Mouse (Mus musculus): ENCODE results near the gene Slc25a33. TPM values are rescaled to one million over a fixed set of nuclear protein-coding genes. Genes with fewer than 3 reads are reported as not detected.

The Slc25a33 gene
- polyA plus RNA-seq, 1 experiment from 2014 or later, result 10.3 TPM

DNA sequence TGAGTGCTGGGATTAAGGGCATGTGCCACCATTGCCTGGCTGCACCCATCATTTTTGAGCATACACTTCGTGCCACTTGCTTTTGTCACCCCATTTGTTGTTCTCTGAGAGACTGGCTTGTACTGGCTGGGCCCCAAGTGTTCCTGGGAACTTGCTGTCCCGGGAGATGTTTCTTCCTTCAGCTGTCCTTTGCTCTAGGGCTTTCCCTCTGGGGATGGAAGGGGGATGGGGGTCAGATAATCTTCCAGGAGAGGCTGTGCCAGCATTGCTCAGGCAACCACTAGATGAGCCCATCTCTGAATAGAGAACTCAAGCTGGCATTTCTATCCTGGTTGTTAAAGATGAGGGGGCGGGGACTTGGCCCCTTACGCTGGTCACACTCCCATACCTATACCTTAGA lies 17.4 kb upstream of the Slc25a33 start:
- H3K27me3 ChIP-seq (replicated peaks), result no peaks in the 10 kb centered on the region
- peaks cover 14% of the 10 kb centered on the region; the same call in 1 of the 2 replicates for H3K4me1 ChIP-seq (replicated peaks)
- H3K4me2 ChIP-seq (replicated peaks), result no peak overlapping the region
- H3K9me3 ChIP-seq, result no peaks in the 10 kb centered on the region
- H3K27ac ChIP-seq, result no peak overlapping the region
- no peak overlapping the region for H3K4me3 ChIP-seq (replicated peaks)
- H3K36me3 ChIP-seq, result no peaks in the 10 kb centered on the region
- 74% methylated on average over 4 of the region's 4 CpGs for WGBS
- no peak for ATAC-seq
- no peak overlapping the region for H3K9ac ChIP-seq

DNA sequence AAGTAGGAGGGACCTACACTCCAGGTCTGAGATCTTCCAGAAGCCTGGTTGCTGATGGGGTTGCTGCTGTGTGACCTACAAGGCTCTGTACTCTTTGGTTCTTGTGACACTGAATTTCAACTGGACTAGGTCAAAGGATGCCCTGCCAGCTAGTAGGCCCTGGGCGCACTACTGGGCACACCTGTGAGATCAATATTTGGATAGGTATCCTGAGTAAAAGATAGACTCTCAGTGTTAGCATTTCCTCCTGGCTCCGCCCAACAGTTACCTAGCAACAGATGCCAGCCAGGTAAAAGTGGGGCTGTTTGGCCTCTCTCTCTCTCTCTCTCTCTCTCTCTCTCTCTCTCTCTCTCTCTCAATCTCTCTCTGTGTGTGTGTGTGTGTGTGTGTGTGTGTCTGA lies 16.9 kb upstream of the Slc25a33 start:
- Histone ChIP-seq H3K36me3 (no peaks in the 10 kb centered on the region), H3K9ac (no peak overlapping the region), H3K27ac (no peak overlapping the region), H3K9me3 (no peaks in the 10 kb centered on the region), H3K4me3 (replicated peaks) (no peak overlapping the region), H3K27me3 (replicated peaks) (no peaks in the 10 kb centered on the region), H3K4me1 (replicated peaks) (peaks cover 14% of the 10 kb centered on the region; the same call in 1 of the 2 replicates), H3K4me2 (replicated peaks) (no peak overlapping the region)
- ATAC-seq, result no peak
- 62% methylated on average over 2 of the region's 2 CpGs for WGBS

DNA sequence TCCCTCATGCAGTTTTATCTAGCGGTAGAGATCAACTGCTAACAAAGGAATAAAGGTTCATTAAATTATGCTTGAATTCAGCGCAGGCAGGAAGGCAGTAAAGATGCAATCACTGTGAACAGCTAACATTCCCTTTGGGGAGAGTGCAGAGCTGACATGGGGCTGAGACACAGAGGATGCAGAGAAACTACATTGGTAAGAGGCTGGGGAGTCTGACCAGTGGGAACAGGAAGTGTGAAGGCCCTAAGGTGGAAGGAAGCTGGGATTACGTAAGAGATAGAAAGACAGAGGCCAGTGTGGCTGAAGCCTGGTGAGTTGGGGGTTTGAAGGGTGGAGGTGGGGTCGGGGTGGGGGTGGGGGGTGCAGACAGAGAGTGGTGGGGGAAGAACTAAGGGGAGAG lies 16.5 kb upstream of the Slc25a33 start:
- Histone ChIP-seq H3K4me1 (replicated peaks) (peaks cover 14% of the 10 kb centered on the region; the same call in 1 of the 2 replicates), H3K4me2 (replicated peaks) (no peak overlapping the region), H3K27me3 (replicated peaks) (no peaks in the 10 kb centered on the region), H3K9ac (no peak overlapping the region), H3K36me3 (no peaks in the 10 kb centered on the region), H3K9me3 (no peaks in the 10 kb centered on the region), H3K4me3 (replicated peaks) (no peak overlapping the region), H3K27ac (no peak overlapping the region)
- no peak for ATAC-seq
- 50% methylated on average over 4 of the region's 4 CpGs for WGBS

DNA sequence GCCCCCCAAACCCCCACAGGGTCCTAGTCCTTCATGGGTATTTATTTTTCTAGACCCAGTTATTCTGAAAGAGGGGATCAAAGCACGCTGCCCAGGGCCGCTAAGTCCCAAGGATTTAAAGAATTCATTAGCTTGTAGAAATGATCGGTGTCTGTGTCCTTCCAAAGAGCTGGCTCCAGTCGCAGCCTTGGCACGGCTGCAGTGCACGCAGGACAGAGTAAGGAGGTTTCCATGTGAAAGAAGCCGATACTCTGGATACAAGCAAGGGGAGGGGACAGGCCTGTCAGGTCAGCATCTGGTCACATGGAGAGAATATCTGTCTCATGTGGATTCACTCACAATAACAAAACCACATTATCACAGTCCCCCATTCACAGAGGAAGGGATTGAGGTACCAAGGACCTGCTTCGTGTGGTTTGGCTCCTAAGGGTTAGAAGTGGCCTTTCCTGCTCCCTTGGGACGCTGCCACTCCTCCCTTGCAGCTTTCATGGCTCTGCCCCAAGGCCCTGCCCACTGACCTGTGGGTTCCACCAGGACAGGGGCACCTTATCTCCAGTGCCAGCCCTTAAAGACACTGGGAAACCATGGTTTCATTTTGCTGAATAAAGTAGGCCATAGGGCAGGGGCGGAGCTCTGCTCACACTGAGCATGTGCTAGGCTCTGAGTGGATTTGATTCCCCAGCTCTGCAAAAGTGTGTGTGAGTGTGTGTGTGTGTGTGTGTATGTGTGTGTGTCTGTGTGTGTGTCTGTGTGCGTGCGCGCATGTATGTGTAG lies 15.5 kb upstream of the Slc25a33 start:
- Histone ChIP-seq H3K27ac (no peak overlapping the region), H3K4me1 (replicated peaks) (peaks cover 14% of the 10 kb centered on the region; the same call in 1 of the 2 replicates), H3K9me3 (no peaks in the 10 kb centered on the region), H3K36me3 (no peaks in the 10 kb centered on the region), H3K4me3 (replicated peaks) (no peak overlapping the region), H3K9ac (no peak overlapping the region), H3K27me3 (replicated peaks) (no peaks in the 10 kb centered on the region), H3K4me2 (replicated peaks) (0 out of 2 replicates have a peak overlapping the region, but pooled peaks have one; percentile 3)
- peak; percentile 76 for ATAC-seq
- WGBS, result 81% methylated on average over 13 of the region's 13 CpGs

DNA sequence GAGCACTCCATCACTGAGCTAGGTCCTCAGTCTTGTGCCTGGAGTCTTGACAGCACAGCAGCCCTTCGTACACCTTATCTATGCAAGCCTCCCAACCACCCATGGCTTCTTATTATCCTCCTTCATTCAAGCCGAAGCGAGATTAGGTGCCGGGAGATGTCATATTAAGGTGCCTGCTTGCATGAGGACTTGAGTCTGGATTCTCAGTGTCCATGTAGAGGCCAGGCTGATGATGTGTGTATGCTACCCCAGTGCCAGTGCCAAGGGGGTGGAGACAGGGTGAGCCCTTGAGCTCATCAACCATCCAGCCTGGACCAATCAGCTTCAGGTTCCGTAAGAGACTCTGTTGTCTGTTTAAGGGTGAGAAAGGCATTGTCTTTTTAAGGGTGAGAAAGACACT lies 10.8 kb upstream of the Slc25a33 start:
- Histone ChIP-seq H3K27ac (no peak overlapping the region), H3K36me3 (no peaks in the 10 kb centered on the region), H3K4me1 (replicated peaks) (0 out of 2 replicates have a peak, but pooled peaks cover 9% of the 10 kb centered on the region), H3K27me3 (replicated peaks) (no peaks in the 10 kb centered on the region), H3K9me3 (no peaks in the 10 kb centered on the region), H3K4me3 (replicated peaks) (no peak overlapping the region), H3K9ac (no peak overlapping the region), H3K4me2 (replicated peaks) (no peak overlapping the region)
- WGBS, result 86% methylated on average over 5 of the region's 5 CpGs
- ATAC-seq, result no peak

DNA sequence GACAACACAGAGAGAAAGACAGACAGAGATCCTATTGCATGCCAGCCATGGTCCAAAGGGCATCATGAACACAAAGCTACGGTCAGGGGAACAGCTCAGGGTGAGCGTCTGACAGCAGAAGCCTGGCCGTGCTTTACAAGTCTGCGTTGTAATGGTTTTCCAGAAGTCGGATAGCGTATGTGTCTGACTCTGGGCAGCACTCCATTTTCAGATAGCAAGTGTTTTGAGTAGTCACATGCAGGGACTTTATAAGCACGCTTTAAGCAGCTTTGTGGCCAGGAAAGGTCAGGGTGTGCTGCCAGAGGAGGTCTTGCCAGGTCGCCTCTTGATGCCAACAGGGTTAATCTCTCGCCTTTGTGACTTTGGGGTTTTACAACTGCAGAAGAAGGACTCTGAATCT lies 10.3 kb upstream of the Slc25a33 start:
- ATAC-seq, result no peak
- Histone ChIP-seq H3K4me3 (replicated peaks) (no peak overlapping the region), H3K36me3 (no peaks in the 10 kb centered on the region), H3K9me3 (no peaks in the 10 kb centered on the region), H3K4me1 (replicated peaks) (0 out of 2 replicates have a peak, but pooled peaks cover 6% of the 10 kb centered on the region), H3K27ac (no peak overlapping the region), H3K4me2 (replicated peaks) (no peak overlapping the region), H3K27me3 (replicated peaks) (no peaks in the 10 kb centered on the region), H3K9ac (no peak overlapping the region)
- WGBS, result 75% methylated on average over 9 of the region's 9 CpGs

DNA sequence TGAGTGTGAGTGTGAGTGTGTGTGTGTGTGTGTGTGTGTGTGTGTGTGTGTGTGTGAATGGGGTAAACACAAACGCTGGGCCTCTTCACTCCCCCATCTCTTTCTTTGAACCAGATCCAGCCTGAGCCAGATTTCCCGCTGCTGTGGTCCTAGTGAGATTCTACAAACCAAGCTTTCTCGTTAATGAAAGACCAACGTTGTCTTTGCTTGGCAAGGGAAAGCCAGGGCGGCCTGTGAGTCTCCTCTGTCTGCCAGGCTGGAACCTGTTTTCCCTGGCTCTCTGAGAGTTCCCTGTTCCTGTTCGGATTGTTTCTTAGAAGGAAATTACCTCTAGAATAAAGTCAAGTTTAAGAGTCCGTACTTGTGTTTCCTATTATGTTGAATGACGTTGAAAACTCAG lies 8.9 kb upstream of the Slc25a33 start:
- no peaks in the 10 kb centered on the region for H3K36me3 ChIP-seq
- no peak for ATAC-seq
- 62% methylated on average over 8 of the region's 8 CpGs for WGBS
- H3K4me1 ChIP-seq (replicated peaks), result 0 out of 2 replicates have a peak, but pooled peaks cover 6% of the 10 kb centered on the region
- no peak overlapping the region for H3K4me2 ChIP-seq (replicated peaks)
- 0 out of 2 replicates have a peak, but pooled peaks cover 1% of the 10 kb centered on the region for H3K27me3 ChIP-seq (replicated peaks)
- H3K9me3 ChIP-seq, result no peaks in the 10 kb centered on the region
- H3K9ac ChIP-seq, result no peak overlapping the region
- no peak overlapping the region for H3K27ac ChIP-seq
- H3K4me3 ChIP-seq (replicated peaks), result no peak overlapping the region

DNA sequence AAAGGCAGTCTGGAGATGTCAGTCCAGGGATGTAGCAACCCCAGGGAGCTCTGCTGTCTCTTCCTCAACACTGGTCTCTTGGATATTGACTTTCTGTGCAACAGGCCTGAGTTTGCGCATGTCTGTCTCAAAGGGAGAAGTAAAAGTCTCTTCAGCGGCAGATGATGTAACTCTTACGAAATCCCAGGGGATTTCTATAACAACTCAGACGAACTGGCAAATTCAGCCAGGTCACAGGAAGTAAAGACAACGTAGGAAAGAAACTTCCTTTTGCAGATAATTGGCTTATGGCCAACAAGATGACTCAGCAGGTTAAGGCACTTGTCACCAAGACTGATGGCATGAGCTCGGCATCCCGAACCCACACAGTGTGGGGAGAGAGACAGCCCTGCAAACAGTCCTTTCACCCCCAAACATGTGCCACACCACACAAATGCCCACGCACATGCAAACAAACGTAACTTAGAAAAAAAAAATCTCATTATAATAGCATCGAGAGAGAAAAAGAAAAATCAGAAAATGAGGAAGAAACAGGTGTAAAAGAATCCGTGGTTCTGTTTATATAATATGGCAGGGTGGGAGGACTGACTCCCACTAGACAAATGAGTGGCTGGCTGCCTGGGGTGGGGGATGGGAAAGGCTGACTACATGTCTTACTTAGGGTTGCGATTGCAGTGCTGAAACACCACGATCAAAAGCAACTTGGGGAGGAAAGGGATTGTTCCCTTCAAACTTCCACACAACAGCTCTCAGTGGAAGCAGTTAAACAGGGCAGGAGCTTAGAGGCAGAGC lies 6.7 kb upstream of the Slc25a33 start:
- Histone ChIP-seq H3K27me3 (replicated peaks) (0 out of 2 replicates have a peak, but pooled peaks cover 2% of the 10 kb centered on the region), H3K9me3 (no peaks in the 10 kb centered on the region), H3K4me2 (replicated peaks) (no peak overlapping the region), H3K4me3 (replicated peaks) (no peak overlapping the region), H3K36me3 (no peaks in the 10 kb centered on the region), H3K4me1 (replicated peaks) (peaks cover 10% of the 10 kb centered on the region; the same call in 1 of the 2 replicates), H3K27ac (0 out of 2 replicates have a peak overlapping the region, but pooled peaks have one; percentile 36), H3K9ac (no peak overlapping the region)
- 38% methylated on average over 13 of the region's 13 CpGs for WGBS
- ATAC-seq, result 0 out of 2 replicates have a peak, but pooled peaks have one; percentile 29

DNA sequence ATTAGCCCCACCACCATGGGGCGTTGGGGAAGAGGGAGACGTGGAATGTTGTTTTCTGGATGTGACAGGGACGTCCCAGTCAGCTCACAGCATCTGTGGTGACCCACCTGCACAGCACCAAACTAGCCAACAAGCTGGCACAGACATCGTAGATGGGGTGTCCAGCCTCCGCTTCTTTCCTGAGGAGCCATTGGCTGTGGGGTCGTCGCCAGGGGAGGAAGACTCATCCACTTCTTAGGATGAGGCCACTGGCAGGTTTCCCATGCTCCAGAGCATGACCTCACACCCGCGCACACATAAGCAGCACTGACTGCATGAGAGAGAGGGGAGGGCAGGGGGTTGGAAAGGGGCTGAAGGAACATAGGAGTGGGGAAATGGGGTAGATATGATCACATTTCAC lies 5.9 kb upstream of the Slc25a33 start:
- Histone ChIP-seq H3K4me1 (replicated peaks) (peaks cover 15% of the 10 kb centered on the region; the same call in 1 of the 2 replicates), H3K27ac (0 out of 2 replicates have a peak overlapping the region, but pooled peaks have one; percentile 36), H3K4me2 (replicated peaks) (no peak overlapping the region), H3K9me3 (no peaks in the 10 kb centered on the region), H3K36me3 (no peaks in the 10 kb centered on the region), H3K4me3 (replicated peaks) (no peak overlapping the region), H3K27me3 (replicated peaks) (0 out of 2 replicates have a peak, but pooled peaks cover 2% of the 10 kb centered on the region), H3K9ac (no peak overlapping the region)
- 82% methylated on average over 9 of the region's 9 CpGs for WGBS
- no peak for ATAC-seq

DNA sequence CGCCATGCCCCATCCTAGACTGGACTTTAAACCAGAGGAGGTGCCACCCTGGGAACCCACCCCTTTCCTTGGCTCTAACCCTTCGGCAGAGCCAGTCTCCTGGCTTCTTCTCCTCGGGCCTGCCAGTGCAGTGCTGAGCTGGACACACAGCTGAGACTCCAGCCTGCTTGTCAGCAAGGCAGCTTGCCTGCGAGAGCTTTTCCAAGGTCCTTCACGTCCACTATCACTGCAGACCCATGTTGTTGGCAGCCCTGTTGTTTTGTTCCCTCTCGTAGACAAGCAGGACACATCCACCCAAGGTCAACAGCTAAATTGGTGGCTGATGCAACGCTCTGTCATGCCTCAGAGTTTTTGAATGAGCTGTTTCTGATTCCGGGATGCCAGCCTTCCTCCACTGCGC lies 3.0 kb upstream of the Slc25a33 start:
- WGBS, result 78% methylated on average over 9 of the region's 9 CpGs
- Histone ChIP-seq H3K4me2 (replicated peaks) (no peak overlapping the region), H3K27me3 (replicated peaks) (0 out of 2 replicates have a peak, but pooled peaks cover 2% of the 10 kb centered on the region), H3K36me3 (no peaks in the 10 kb centered on the region), H3K27ac (no peak overlapping the region), H3K9me3 (no peaks in the 10 kb centered on the region), H3K4me1 (replicated peaks) (peaks cover 23% of the 10 kb centered on the region), H3K4me3 (replicated peaks) (no peak overlapping the region), H3K9ac (no peak overlapping the region)
- no peak for ATAC-seq

DNA sequence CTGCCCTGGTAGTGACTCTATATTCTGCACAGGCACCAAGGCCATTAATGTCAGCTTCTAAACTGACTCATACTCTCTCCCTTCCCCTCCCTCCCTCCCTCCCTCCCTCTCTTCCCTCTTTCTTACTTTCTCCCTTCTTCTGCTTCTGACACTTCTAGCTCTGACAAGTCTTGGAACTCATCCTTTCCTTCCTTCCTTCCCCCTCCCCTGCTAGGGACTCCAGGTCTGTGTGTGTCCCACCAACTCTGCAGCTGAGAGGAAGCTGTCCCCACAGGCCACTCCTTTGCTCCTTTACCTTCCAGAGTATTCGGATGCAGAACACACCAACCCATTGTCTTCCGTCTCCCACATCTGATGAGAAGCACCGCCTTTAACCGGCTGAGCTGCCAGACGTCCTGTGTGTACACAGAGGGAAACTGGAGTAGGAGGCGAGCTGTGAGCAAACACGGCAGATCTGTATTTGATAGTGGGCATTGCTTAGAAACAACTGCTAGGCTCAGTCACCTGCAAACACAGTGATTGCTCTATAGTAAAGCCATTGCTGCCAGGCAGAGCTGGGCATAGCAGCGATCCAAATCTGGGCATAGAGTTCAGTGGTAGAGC lies 1.8 kb upstream of the Slc25a33 start:
- WGBS, result 15% methylated on average over 8 of the region's 8 CpGs
- Histone ChIP-seq H3K36me3 (no peaks in the 10 kb centered on the region), H3K27ac (no peak overlapping the region), H3K9me3 (no peaks in the 10 kb centered on the region), H3K27me3 (replicated peaks) (0 out of 2 replicates have a peak, but pooled peaks cover 2% of the 10 kb centered on the region), H3K9ac (no peak overlapping the region), H3K4me2 (replicated peaks) (peak overlapping the region; percentile 28), H3K4me1 (replicated peaks) (peaks cover 23% of the 10 kb centered on the region), H3K4me3 (replicated peaks) (no peak overlapping the region)
- peak; percentile 32 for ATAC-seq

DNA sequence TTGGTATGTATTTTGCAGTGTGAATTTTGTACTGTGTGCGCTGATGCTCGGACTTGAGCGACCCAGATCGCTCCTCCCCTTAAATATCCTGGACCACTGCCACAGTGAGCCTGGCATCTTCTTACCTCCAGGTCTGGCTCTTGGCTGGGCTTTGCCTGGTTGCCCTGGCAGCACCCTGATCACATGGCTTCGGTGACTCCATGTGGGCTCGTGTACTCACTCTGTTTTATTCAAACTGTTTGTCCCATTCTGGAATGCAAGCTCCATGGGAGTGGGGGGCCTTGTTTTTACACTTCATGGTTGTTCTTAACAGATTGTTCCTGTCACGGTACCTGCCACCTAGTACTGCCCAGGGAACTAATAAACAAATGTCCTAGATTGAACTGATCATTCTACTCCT lies 1.3 kb upstream of the Slc25a33 start:
- 0 out of 2 replicates have a peak, but pooled peaks cover 2% of the 10 kb centered on the region for H3K27me3 ChIP-seq (replicated peaks)
- H3K36me3 ChIP-seq, result no peaks in the 10 kb centered on the region
- H3K4me3 ChIP-seq (replicated peaks), result no peak overlapping the region
- no peaks in the 10 kb centered on the region for H3K9me3 ChIP-seq
- ATAC-seq, result no peak
- H3K27ac ChIP-seq, result no peak overlapping the region
- no peak overlapping the region for H3K4me2 ChIP-seq (replicated peaks)
- 59% methylated on average over 7 of the region's 7 CpGs for WGBS
- peaks cover 21% of the 10 kb centered on the region for H3K4me1 ChIP-seq (replicated peaks)
- no peak overlapping the region for H3K9ac ChIP-seq

Data from intestine, embryonic 15.5 days (tissue).